Mouse (Mus musculus) T-cell, adult 66 days (primary cell): ENCODE results near the gene Mavs. TPM values are rescaled to one million over a fixed set of nuclear protein-coding genes. Genes with fewer than 3 reads are reported as not detected.

Experiments used
- total RNA-seq, 2 experiments: library from RNA; stranded (reverse); gene quantifications; 3 replicates in 1 of 2; 4 replicates in 1 of 2; pipeline ENCODE4 v1.2.4; 2023

The Mavs gene
- total RNA-seq, result 10 to 100 TPM; 16.4 to 19.4 TPM

DNA sequence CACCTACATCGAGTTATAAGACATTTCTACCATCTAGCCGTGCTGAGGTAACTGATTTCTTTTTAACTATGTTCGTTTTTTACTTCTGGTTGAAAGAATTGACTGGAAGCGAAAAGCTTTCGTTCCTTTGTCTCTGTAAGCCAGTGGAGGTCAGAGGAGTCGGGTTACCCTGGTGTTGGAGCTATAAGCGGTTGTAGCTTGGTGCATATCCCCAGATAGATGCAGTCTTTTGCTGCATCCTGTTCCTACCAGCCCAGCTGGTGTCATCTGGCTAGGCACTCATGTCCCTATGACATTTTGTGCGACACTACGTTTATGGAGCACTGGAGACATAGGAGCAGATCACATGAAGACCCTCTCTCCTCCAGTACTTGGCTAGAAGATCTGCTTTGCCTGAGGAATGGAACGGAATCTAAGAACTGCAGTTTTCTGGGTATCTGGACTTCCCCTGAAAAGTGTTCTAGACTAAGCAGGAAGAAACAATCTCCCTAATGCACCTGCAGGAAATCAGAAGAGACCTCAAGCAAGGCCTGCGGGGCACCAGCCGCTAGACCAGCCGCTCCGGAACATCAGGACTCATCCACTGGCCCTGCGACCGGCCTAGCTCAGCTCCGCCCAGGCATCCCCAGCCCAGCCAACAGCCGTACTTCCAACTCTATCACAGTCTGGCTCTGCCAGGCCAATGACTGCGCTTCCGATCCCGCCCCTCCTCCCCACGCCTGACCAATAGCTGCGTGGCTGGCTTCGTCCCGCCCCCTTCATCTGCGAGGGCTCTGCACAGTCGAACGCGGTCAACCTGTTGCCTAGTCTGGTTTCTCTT is at the start of gene Mavs:
TSS of gene Mavs (plus strand) at position 757 of the 820 bp plus-strand sequence.

DNA sequence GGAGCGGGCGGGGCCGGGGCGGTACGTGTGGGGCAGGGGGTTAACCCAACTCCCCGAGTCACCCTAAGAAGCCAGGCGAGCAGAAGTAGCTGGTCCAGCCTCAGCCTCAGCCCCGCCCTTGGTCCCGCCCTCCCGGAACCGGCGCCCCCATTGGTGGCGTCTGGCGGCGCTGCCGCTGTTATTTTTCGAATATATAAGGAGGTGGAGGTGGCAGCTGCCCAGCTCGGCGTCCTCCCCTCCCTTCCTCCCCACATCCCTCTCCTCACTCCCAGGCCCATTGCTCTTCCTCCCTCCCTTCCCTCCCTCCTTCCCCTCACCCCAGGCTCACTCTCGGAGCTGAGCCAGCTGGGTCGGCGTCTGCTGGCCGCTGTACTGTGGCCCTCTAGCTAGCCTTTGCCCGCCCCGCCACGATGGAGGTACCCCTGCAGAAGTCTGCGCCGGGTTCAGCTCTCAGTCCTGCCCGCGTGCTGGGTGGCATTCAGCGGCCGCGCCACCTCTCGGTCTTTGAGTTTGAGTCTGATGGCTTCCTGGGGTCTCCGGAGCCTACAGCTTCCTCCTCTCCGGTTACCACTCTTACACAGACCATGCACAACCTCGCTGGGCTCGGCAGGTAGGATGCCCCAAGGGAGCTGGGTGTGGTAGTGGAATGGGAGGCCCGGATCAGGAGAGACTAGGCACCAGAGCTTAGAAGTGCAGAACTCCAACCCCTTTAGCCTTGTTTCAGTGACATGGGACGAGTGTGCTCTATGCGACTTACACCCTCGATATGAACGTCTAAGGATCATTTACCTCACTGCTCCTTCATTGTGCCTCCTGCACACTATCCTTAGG is 46.9 kb upstream of the Mavs start, which contains the start of the genes Cdc25b and Spef1:
TSS of gene Cdc25b (plus strand) at position 179 of the 831 bp plus-strand sequence.
TSS of gene Spef1 (minus strand) at position 512 of the 831 bp plus-strand sequence.

DNA sequence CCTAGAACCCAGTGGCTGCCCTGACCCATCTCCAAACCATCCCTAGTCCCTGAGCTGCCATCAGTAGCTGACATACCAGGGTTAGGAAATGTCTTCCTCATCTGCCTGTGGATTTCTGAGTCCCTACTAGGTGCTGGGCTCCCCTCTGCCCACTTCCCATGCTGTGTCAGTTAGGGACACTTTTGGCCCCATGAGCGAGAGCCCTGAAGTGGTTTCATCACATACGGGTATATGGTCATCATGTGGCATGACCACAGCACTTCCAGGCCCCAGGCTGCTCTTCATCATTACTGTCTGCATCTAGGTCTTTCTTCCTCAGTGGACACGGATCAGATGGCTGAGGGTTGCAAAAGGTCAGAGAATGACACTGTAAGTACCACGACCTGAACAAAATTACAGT is 27.1 kb upstream of the Mavs start, which contains the start of gene Ap5s1:
TSS of gene Ap5s1 (plus strand) at position 301 of the 400 bp plus-strand sequence.

DNA sequence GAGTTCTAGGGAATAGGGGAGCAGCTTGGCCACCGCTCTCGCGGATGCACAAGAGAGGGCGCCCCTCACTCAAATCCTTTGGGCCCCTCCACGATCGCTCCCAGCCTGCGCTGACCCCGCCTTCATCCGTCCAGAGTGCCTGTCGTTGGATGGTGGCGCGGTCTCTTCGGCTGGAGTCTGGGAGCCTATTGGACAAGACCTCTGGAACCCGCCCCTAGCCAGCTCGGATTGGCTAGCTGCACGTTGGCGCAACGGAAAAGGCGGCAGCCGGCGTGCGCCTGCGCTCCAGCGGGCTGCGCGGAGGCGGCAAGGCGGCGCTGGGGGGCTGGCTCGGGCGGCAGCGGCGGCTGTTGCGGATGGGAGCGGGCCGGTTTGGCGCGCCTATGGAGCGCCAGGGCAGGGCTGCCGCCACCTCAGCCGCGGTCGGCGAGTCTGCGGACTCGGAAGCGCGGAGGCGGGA is 28.4 kb downstream of the Mavs start, which contains the start of gene Pank2:
TSS of gene Pank2 (plus strand) at position 283 of the 460 bp plus-strand sequence.

Other genes starting within 250 kb of the Mavs start
- under 1 TPM in 1 of 2 experiments, not detected in 1; 0.53 TPM for gene Gfra4, start 191.0 kb upstream of the Mavs start, total RNA-seq
- not detected for gene Adam33, start 170.2 kb upstream of the Mavs start, total RNA-seq
- gene Siglec1, start 147.3 kb upstream of the Mavs start, total RNA-seq, result under 1 TPM; 0.09 to 0.18 TPM
- gene Hspa12b, start 106.8 kb upstream of the Mavs start, total RNA-seq, result not detected
- gene Gm11037, start 100.6 kb upstream of the Mavs start, total RNA-seq, result not detected
- gene 1700037H04Rik, start 74.0 kb upstream of the Mavs start, total RNA-seq, result 10 to 100 TPM; 23.4 to 23.8 TPM
- gene Cenpb, start 54.0 kb upstream of the Mavs start, total RNA-seq, result 10 to 100 TPM; 19.9 to 21.5 TPM
- 10 to 100 TPM; 53.4 to 68.8 TPM for gene Cdc25b, start 47.1 kb upstream of the Mavs start, total RNA-seq
- 1 to 10 TPM; 2.5 to 2.6 TPM for gene Spef1, start 46.8 kb upstream of the Mavs start, total RNA-seq
- gene Ap5s1, start 27.0 kb upstream of the Mavs start, total RNA-seq, result 10 to 100 TPM in 1 of 2 experiments, 1 to 10 TPM in 1; 8.7 to 14.5 TPM
- gene Pank2, start 28.4 kb downstream of the Mavs start, total RNA-seq, result 10 to 100 TPM; 66.2 to 72.7 TPM
- 1 to 10 TPM; 2.4 to 2.7 TPM for gene Rnf24, start 118.8 kb downstream of the Mavs start, total RNA-seq